Mouse (Mus musculus) brain, adult 2 months (tissue): ENCODE results near the gene Tmem217.

ENCODE experiments used
- DNase-seq: peaks from one replicate; pipeline ENCODE4 v3.0.0; 2011; ENCODE audit warnings: low read depth, low spot score

Gene Tmem217

GRCm38 (mm10) chr17:29552162-29552732 lies at the start of gene Tmem217:
Gene Tmem217, minus strand, starts transcription at chr17:29552385.
- DNase-seq, result no peak

GRCm38 (mm10) chr17:29601391-29601790 lies 49.2 kb upstream of the Tmem217 start:
- DNase-seq, result no peak

GRCm38 (mm10) chr17:29599537-29599936 lies 47.4 kb upstream of the Tmem217 start:
- DNase-seq, result peak; percentile 30

- DNase-seq, result peak; percentile 71
Observed at GRCm38 (mm10) chr17:29599051-29599450, 46.9 kb upstream of the Tmem217 start.

- DNase-seq, result no peak
Observed at GRCm38 (mm10) chr17:29596771-29597132, 44.6 kb upstream of the Tmem217 start.

GRCm38 (mm10) chr17:29595891-29596770 lies 43.9 kb upstream of the Tmem217 start:
- DNase-seq, result peak; percentile 87

- DNase-seq, result peak; percentile 35
Observed at GRCm38 (mm10) chr17:29589221-29589898, 37.2 kb upstream of the Tmem217 start.

GRCm38 (mm10) chr17:29586921-29587320 lies 34.7 kb upstream of the Tmem217 start:
- no peak for DNase-seq

- DNase-seq, result no peak
Observed at GRCm38 (mm10) chr17:29585446-29585845, 33.3 kb upstream of the Tmem217 start.

- DNase-seq, result peak; percentile 49
Observed at GRCm38 (mm10) chr17:29584737-29585136, 32.6 kb upstream of the Tmem217 start.

GRCm38 (mm10) chr17:29584306-29584705 lies 32.1 kb upstream of the Tmem217 start:
- DNase-seq, result no peak

GRCm38 (mm10) chr17:29583569-29583968 lies 31.4 kb upstream of the Tmem217 start:
- DNase-seq, result no peak

GRCm38 (mm10) chr17:29579579-29580126 lies 27.5 kb upstream of the Tmem217 start:
- no peak for DNase-seq

GRCm38 (mm10) chr17:29569831-29570230 lies 17.6 kb upstream of the Tmem217 start:
- DNase-seq, result peak; percentile 46

- DNase-seq, result no peak
Observed at GRCm38 (mm10) chr17:29568435-29568834, 16.2 kb upstream of the Tmem217 start.

- no peak for DNase-seq
Observed at GRCm38 (mm10) chr17:29565521-29565920, 13.3 kb upstream of the Tmem217 start.

- DNase-seq, result no peak
Observed at GRCm38 (mm10) chr17:29558476-29558875, 6.3 kb upstream of the Tmem217 start.

GRCm38 (mm10) chr17:29556893-29557292 lies 4.7 kb upstream of the Tmem217 start:
- DNase-seq, result no peak

GRCm38 (mm10) chr17:29556456-29556855 lies 4.3 kb upstream of the Tmem217 start:
- no peak for DNase-seq

- DNase-seq, result no peak
Observed at GRCm38 (mm10) chr17:29554176-29554575, 2.0 kb upstream of the Tmem217 start.

GRCm38 (mm10) chr17:29551019-29551418 lies 1.2 kb downstream of the Tmem217 start:
- no peak for DNase-seq
